Mouse (Mus musculus): Measurements from ENCODE around the gene Atp8a1.

The Atp8a1 gene

GRCm38 (mm10) chr5:67673008-67673407 lies 174.2 kb downstream of the Atp8a1 start:
- DNase-seq (ENCODE audit: low spot score): no peak

DNA sequence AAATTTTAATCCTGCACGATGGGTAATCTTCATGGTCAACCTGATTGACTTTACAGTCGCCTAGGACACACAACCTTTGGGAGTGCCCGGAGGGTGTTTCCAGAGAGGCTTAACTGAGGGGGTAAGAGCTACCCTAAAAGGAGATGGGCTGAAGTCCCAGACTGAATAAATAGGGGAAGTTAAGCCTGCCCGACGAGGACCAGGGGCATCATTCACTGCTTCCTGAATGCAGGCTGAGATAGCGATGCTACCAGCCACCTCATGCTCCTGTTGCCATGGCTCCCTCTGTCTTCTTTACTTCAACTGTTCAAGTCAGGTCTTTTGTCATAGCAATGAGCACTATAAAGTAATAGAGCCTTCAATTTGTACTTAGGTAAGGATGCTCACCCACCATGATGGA lies 177.1 kb downstream of the Atp8a1 start:
- no peak for DNase-seq (ENCODE audit: low spot score)

- no peak for DNase-seq (ENCODE audit: low spot score)
These were observed 177.8 kb downstream of the Atp8a1 start for GRCm38 (mm10) chr5:67669436-67669896.

DNA sequence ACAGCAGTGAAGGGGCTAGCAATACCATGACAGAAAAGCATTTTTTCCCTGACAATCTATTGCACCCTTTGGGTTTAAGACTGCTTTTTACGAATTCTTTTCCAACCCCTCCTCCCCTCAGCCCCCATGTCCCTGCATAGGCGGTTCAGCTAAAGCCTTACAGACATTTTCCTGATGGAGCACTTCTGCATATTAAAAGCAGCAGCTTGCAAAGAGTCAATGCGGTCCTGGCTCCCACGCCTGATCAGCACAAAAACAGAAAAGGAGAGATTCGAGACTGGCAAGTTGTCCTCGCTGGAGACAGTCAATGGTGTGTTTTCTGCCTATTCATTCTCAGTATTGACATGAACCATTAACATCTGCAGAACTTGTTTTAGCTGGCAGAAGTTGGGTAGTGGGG lies 184.5 kb downstream of the Atp8a1 start:
- DNase-seq (ENCODE audit: low spot score): no peak

DNA sequence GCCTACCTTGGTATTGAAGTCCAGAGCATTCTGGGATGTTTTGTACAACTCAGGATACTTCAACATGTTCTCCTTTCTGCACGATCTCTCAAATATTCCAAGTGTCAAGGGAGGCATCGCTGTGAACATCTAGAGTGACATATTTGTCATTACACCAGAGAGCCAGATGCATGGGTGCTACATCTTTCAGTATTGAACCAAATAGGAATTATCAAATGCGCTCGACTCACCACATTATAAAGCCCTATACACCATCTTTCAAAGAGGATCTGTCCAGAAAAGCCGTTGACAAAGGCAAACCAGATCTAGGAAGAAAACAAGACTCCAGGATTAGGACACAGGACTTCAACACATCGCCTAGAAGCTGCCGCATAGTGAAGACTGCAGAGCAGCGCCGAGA lies 187.4 kb downstream of the Atp8a1 start:
- no peak for DNase-seq (ENCODE audit: low spot score)

DNA sequence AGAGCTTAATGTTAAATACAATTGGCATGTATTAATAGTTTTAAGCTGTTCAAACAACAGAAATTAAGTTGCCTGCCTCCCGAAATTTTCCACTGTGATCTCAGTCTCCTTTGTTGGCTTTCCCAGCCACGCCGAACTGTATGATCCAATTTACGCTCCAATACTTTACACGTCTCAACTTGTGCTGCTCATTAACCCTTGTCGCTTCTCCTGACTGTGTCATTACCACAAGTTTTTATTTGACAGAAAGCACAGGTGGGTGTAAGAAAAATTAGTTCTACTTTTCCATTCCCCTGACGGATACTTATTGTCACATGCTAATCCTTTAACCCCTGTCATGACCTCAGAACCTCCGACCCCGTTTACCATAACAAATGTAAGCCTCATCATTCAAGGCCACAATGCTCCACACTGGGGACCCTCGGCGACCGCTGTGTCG lies 190.4 kb downstream of the Atp8a1 start:
- no peak for DNase-seq (ENCODE audit: low spot score)

DNA sequence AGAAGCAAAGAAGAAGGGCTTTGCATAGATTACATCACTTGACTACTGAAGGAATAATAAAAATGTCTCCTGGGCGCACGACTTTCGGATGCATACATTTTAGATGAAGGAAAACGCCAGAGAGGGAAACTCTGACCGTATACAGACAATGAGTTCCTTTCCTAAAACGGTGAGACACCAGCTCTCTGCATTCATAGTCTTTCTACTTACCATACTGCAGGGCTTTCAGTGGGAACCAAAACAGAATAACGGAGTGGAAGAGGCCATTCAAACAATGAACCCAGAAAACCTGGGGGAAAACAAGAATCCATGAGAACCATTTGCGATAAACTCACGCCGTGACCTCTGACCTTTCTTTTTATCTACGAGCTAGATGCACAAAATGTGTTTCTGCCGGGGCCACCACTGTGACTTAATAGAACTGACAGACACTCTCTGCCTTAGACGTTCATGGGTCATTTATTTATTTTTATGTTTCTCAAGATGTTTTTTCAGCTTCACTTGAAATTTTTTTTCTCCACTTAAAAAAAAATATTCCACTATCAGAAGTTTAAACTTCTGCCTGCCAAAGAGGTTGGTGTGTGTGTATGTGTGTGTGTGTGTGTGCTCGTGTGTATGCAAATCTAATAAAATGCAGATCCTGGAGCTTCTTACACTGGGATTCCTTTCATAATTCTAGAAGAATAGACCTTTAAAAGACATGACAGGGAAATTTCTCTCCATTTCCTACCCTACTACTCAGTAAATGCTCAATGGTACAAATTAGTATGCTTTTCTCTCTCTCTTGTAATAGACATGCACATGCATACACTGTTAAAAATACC lies 191.3 kb downstream of the Atp8a1 start:
- no peak for DNase-seq (ENCODE audit: low spot score)

- DNase-seq (ENCODE audit: low spot score): no peak
These were observed 192.7 kb downstream of the Atp8a1 start for GRCm38 (mm10) chr5:67654572-67654971.

DNA sequence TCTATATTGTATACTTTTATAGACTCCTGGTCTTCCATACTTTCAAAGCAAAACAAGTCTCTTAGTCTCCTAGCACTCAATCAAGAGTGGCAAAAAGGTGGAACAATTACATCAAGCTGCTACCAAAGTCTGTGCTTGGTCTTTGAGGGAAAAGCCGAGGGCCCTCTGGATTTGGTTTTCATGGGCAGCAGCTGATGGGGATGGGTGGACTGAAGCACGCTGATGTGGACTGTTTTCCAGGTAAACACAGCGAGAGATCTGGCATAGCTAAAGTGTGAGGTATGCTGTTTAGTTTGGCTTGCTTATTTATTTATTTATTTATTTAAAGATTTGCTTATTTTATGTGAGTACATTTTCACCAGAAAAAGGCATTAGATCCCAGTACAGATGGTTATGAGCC lies 193.7 kb downstream of the Atp8a1 start:
- DNase-seq (ENCODE audit: low spot score): no peak

- no peak for DNase-seq (ENCODE audit: low spot score)
These were observed 194.8 kb downstream of the Atp8a1 start for GRCm38 (mm10) chr5:67652468-67652867.

DNA sequence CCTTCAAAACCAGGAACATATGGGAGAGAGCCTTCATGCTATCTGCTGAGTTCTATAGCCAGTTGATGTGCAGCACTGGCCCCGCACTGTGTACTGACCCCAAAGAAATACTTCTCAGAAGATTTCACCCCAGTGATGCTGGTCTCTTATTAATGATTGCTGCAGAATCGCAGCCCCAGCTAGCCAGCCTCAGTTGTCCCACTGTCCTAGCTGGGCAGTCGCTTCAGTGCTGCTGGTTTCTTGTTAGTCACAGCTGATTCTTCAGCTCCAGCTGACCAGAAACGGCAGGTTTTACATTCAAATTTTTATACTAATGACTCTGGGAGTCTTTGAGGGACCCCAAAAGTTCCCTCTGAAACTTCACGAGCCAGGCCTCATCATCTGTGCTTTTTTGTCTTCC lies 197.2 kb downstream of the Atp8a1 start:
- no peak for DNase-seq (ENCODE audit: low spot score)

DNA sequence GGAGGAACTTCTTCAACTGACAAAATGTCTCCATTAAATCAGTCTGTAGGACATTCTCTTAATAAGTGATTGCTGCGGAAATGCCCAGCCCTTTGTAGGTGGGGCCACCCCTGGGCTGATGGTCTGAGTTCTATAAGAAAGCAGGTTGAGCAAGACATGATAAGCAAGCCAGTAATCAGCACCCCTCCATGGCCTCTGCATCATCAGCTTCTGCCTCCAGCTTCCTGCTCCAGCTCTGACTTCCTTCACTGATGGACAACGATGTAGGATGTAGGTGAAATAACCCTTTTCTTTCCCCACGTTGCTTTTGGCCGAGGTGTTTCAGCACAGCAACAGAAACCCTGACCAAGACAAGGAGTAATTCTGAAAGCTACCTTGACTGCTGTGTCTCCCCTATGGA lies 198.1 kb downstream of the Atp8a1 start:
- no peak for DNase-seq (ENCODE audit: low spot score)

DNA sequence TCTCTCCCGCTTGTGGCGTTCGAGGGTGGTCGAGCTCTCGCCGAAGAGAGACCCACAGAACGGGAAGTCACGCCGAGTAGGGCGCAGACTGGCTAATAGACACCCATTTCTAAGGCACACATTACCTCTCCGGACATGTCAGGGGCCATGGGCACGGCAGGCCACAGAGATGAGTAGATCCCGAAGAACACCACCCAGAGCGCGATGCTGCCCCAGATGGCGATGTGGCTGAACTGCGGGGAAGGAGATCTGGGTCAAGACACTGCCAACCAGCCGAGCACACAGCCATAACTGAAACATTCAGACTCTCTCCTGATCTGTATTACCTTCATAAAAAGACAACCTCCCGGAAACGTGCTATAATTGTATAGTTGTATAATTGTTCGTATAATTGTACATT lies 199.7 kb downstream of the Atp8a1 start:
- DNase-seq (ENCODE audit: low spot score): no peak

- no peak for DNase-seq (ENCODE audit: low spot score)
These were observed 200.3 kb downstream of the Atp8a1 start for GRCm38 (mm10) chr5:67646756-67647529.

GRCm38 (mm10) chr5:67643537-67644255 lies 203.5 kb downstream of the Atp8a1 start:
- no peak for DNase-seq (ENCODE audit: low spot score)

DNA sequence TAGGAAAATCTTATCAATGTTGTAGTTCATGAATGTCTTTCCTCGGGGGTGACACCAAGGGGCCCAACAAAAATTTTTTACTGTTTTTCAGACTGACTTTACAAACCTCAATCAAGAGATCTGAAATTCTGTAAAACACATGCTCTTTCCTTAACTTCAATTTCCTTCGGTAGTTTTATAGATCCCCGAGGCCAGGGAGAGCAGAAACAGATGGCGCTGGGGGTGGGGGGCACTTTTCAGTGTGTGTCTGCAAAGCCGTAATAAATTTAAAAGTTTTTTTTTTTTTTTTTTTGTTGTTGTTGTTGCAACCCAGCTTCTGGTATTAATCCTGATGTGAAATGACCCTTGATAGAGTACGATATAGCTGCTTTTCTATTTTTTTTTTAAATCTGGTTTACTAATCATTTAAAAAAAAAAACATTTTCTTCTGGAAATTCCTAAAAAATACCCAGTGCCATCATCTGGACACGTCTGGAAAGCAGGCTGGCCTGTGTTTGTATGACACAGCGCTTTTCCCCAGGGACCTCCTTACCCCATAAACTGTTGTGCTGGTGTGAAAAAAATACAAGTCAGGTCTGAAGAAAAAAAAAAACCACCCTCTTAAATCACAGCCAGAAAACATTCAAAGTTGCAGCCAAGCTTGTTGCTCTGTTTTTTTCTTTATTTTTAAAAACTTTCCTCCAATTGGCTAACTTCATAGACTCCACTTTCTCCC lies 205.7 kb downstream of the Atp8a1 start:
- no peak for DNase-seq (ENCODE audit: low spot score)

DNA sequence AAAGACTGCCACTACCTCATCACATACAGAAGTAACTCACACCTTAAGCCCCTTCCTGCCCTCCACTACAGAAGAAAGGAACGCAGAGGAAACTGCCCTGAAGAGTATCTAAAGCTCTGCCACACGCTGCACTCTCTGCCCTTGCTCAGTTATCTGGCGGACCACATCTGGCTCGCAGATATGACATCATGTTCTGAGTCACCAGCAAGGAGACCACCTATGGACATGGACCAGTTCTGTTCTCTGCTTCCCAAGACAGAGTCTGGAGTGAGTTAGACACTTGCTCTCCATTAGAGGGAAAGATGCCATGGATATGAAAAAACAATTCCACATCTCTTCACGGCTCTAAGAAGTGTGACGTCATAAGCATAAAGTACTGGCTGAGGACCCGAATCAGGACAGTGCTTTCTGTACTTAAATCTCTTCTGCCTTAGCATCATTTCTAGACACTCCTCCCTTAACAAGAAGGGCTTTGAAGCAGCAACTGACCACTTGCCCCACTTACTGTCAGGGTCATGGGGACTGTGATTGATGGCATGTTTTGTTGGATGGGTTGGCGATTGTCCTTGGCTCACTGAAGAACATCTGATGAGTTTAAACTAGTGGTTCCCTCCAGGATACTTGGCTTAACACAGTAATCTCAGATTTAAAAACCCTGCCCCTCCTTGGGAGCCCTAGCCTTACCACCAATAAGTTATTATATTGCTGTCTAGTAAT lies 206.5 kb downstream of the Atp8a1 start:
- no peak for DNase-seq (ENCODE audit: low spot score)

GRCm38 (mm10) chr5:67634339-67634738 lies 212.9 kb downstream of the Atp8a1 start:
- DNase-seq (ENCODE audit: low spot score): no peak

DNA sequence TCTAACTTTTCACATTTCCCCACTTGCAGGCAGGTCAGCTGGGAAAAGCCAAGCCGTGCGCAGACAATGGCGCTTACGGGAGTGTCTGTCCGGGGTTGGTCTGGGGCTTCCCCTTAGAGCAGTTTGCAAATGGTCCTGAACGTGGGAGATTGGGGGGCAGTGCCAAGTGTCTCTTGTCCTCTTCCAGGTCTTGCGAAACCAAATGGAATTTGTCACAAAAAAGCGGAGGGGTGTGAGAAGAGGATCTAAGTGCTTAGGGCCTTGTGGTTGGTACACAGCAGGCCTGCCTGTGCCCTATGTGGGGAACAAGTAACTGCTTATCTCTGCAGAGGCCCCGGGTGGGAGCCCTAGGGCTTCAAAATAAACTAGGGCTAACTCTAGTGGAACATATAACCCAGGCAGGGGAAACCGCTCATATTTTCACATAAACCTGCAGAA lies 213.4 kb downstream of the Atp8a1 start:
- DNase-seq (ENCODE audit: low spot score): no peak

DNA sequence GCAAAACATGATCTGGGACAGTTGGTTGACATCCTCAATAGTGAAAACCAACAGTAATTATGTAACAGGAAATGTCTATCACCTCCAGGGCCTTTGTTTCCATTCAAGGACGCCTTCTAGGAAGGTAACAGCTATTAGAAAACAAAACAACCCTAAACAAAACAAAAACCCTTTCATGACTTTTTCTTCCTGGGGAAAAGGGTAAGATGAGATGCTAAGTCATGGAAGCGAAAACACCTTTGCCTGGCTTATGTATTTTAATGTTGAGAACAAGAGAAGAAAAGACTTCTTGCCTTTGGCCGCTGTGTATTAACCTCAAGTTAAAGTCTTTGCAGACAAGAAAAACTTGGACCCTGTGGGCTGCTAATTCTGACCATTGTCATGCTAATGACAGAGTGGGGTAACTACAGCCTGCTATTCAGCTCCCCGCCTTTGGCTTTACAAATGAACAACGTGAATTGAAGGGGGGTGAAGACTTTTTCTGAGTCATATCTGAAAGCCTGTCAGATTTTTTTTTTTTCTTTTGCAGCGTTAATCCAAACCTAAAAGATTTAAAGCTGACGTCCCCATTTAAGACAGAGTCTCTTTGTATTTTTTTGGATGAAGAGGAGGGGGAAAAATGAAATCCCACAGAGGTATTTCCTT lies 214.0 kb downstream of the Atp8a1 start:
- no peak for DNase-seq (ENCODE audit: low spot score)

DNA sequence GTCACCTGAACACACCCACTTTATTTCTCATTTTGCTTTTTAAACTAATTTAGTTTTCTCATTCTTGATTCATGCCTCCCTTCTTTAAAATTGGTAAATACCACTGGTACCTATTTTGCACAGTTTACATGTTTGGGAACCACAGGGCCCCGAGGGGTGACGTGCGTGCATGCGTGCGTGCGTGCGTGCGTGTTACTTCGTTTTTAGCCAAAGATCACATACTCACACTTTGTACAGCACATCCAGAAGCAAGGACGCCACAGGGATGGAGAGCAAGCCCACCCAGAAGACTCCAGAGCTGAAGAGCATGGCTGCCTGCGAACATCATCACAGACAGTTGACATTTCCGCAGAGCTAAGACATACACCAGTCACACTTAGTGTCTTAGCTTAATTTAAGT lies 216.0 kb downstream of the Atp8a1 start:
- no peak for DNase-seq (ENCODE audit: low spot score)
